Mouse (Mus musculus) cerebellum, adult 8-10 months (tissue): Measurements from ENCODE around the gene Sorcs1.

Source experiments
- DNase-seq: peaks from one replicate; pipeline ENCODE4 v3.0.0; 2022

The Sorcs1 gene

DNA sequence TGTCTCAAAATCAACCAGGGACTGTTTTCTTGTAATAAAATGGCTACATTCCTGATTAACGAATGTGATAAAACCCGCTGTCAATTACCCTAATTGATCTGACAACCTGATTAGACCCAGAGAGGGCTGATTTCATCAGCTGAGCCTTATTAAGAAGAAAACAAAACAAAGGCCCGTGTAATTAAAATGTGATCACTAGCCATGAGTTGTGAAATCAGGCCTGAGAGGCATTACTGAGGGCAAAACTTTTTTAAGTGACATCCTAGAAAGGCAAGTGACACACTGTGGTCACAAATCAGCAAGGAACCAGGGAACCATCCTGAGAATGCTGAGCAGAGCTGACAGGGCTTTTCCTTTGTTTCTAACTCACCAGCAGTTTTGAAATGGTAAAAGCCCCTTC lies 267.9 kb downstream of the Sorcs1 start:
- no peak for DNase-seq

DNA sequence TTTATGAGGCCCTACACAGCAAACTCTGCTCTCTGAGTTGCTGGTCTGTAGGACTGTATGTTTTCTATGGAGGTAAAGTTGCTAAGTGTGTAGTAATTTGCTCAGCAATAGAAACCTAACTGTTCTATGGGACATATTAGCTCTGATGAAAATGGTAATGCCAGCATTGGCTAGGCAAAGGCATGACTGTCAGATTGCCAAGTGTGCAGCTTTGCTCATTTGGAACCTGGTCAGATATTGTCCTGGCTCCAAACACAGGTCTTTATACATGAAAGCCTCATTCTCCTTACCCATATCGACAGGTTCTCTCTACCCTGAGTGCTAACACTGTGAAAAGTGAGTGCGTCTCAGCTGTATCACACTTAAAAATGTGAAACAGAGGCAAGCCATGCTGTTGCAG lies 280.1 kb downstream of the Sorcs1 start:
- no peak for DNase-seq

DNA sequence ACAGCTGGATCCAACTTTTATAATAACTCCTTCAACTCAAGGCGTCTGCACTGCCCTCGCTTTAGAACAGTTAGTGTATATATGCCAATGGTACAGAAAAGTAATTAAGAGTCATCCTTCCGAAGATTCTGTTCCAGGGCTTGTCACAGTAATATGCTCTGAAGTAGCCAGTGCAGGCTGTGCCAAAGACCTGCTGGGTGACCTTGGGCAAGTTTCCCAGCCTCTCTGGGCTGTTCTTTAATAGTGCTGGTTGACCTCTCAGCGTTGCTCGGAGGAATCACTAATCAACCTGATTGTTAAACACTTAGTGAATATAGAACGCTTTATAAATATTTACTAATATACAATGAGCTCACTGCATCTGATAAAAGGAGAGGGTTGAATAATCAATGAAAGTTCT lies 282.7 kb downstream of the Sorcs1 start:
- no peak for DNase-seq

DNA sequence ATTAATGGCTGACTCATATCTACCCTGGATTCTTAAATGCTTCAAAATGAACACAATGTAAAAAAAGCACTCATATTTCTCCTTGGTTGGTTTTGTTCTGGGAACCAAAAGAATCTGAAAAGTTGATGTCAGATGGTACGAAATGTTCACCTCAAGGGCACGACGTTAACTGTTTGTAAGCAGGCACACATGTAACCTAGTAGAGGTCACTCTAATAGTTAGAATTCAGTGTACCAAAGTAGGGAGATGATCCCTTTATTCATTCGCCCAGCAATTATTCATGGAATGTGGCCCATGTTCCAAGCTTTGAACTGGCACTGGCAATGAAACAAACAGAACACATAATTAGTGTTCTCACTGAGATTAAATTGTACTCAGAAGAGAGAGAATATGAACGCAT lies 284.3 kb downstream of the Sorcs1 start:
- DNase-seq: no peak

DNA sequence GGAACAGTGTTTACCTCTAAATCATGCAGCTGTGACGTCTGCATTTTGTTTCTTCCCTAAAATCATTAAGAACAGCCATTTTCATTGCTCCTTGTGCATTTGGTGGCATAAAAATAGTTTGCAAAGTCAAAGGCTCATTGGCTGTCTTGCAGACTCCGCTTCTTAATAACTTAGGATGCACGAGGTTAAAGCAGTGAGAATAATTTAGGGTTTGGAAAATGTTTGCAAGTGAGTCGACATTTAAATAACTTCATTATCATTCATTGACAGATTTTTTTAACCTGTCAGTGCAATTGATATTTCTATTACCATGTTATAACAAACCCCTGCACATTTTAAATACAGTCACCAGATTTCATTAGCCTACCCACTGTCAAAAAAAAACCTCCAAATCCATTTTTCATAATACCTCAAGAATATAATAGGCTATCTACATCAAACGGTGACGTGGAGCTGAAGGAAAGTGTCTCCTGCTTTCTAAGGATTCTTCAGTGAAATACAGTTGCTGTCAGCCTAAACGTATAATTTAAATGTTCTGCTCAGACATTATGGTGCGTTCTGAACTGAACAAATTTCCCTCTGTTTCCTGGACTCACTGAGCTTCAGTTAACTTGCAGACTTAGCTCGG lies 288.4 kb downstream of the Sorcs1 start:
- no peak for DNase-seq

DNA sequence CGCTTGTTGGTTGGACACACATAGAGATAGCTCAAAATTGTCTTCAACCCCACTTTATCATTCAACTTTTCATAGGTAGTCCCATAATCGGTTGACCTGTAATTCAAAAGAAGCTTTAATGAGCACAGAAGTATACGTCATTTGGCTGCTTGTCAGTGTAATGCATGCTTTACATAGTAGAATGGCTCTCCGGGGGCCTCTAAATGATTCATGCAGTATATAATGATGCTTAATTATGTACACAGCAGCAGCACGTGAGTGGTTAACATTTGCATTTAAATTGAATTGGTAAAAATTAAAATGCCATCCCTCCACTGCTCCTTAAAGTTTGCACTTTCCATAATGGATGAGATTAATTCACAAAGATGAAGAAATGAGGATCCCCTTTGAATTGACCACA lies 299.5 kb downstream of the Sorcs1 start:
- DNase-seq: no peak

DNA sequence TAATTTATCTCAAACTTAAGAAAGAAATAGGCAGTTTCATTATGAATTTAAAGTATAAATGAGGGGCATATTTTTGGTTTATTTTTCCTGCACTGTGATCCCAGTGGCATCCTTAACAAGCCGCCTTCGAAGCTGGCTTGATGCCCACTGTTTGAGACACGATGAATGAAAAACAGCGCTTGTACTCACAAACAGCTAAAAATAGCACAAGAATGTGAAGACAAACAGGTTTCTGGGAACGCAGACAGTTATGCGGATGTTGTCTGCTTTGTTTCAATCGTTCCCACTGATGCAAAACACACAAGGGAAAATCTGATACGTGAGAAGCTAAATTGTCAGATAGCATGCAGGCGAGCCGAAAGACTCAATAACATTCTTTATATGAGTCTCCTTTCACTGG lies 303.7 kb downstream of the Sorcs1 start:
- no peak for DNase-seq

DNA sequence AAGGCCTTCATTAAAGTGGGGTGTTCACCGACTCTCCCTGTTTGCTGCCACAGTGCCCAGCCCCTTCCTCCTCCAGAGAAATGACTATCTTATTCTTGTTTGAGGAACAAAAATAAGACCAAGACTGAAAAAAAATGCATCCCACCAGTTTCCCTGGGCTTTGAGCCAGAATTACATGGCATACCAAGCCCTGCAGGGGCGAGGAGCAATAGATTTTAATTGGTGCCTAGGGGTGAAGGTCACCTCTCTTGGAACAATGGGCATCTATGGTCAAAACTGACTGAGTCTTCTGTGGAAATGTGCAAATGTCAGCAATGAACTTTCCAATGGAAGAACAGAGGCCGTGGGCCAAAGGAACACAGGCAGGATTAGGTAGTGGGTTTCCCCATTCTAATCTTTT lies 312.0 kb downstream of the Sorcs1 start:
- no peak for DNase-seq

DNA sequence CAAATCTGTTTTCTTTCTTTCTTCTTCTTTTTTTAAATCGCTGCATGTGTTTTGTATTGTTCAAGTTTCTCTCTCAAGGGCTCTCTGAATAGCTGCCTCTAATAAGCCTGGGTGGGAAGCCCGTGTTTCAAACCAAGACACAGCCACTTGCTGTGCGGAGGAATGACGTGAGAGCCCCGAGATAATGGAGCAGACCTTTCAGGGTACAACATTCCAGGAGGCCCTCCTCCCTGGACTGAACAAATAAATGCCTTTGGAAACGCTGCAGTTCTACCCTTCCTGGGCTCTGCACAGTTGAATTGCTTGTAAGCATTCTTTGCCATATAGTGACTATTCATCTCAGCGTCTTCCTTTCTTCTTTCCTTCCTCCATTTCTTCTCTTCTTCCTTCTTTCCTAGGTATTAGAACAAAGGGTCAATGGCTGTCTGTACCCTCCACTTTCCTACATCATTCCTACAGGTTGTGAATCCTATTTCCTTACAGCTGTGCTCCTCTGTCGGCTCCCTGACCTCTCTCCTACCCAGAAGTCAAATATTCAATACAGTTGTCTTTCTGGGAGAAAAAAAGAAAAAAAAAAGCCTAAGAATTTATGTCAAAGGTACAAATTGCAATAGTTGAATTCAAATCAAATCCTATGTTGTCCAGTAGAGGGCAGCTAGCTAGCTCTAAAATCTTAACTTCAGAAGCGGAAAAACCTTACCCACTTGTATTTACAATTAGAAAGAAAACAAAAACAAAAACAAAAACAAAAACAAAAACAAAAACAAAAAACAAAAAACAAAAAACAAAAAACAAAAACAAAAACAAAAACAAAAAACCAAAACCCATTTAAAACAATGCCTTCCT lies 315.6 kb downstream of the Sorcs1 start:
- DNase-seq: no peak

DNA sequence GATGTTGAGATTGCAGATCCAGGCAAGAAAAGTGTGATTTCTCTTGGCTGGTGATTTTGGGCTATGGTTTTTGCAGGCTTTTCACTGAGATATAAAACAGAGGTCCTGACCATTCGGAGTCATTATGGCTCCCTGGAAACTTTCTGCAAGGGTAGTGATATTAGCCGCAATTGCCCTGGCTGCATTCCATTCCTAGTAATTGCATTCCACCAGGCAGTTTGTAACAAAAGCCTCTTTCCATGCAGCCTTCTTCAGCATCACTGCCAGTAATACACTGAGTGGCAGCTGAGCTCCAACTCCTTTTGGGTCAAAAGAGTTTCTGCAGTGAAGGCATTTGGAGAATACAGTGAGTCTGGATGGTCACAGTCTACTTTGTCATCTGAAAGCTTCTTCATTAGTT lies 319.9 kb downstream of the Sorcs1 start:
- DNase-seq: no peak

DNA sequence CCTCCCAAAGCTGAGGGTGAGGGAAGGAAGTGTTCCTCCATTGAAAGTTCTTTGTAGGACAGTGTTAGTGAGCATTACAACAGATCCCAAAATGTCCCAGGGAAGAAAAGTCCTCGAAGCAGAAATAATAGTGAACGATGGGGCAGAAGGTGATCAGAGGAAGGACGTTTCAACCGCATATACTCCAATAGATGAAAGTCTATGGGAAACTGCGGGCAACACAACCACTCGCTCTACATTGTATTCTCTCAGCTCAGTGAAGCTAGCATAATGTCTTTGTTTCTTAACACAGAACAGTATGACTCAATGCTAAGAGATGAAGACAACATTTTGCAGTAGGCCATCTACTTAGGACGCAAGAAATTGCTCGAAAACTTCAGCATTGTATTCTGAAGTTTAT lies 339.2 kb downstream of the Sorcs1 start:
- DNase-seq: no peak

DNA sequence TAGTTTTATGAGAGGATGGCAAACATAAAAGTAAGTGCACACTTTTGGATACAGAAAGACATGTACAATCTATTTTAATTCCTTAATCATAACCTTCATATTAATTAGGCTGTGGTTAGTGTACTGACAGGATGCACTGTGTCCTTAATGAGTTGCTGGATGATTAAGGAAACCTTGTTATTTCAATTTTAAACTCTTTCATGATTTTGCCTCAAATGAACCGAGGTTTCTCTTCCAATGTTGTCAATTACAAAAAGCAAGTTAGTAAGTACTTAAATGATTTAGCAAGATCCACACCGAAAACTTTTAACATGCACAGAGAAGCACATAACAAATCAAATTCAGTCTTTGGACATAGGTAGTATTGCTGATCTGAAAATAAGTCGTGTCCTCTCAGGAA lies 341.7 kb downstream of the Sorcs1 start:
- DNase-seq: no peak

DNA sequence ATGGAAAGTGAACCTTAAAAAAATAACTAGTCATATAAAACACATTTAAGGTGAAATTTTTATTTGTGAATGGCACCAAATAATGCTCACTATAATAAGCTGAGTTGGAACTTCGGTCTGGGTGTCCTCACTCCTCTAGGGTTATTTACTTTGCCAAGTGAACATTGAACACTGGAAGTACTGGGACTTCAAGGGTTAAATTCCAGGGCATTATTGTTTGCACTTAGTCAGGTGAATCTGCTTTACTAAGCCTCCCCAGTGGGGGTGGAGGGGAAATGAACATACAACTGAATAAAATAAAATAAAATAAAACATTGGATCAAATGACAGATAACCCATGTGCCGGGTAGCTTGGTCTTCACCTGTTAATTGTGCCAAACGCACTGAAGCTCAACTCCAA lies 347.3 kb downstream of the Sorcs1 start:
- DNase-seq: no peak

DNA sequence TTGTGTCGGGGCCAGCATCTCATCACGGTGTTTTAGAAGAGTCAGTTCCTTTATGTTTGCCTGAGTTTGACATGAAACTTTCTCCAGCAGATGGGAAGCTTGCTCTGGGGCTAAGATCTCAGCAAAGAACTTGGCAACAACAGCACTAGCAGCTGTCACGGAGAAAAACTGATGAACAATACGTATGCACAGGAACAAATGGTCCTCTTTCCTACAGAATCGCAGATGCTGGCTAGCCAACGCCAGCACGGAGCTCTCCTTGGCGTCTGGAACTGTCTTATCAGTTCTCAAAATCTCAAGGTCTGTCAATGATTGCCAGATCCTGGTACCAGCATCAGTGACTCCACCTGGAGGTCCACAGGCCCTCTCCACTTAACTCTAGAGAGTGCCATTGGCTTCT lies 350.6 kb downstream of the Sorcs1 start:
- peak; percentile 1 for DNase-seq

DNA sequence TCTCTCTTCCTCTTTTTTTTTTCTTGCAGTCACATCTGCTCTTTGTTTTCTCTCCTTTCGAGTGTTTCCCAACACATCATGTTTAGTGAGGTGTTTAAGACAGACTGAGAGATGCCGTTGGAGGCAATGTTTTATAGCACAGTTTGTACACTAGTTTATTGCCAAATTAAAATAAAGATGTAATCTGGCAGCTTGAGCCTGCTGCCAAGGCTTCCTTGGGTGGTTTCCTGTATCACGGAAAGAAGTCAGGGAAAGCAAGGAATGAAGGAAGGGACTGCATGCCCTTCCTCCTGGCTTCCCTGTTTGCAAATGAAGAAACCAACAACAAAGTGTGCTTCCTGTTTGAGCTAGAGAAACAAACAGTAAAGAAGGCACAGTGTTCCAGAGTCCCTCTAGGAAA lies 352.3 kb downstream of the Sorcs1 start:
- peak; percentile 2 for DNase-seq

DNA sequence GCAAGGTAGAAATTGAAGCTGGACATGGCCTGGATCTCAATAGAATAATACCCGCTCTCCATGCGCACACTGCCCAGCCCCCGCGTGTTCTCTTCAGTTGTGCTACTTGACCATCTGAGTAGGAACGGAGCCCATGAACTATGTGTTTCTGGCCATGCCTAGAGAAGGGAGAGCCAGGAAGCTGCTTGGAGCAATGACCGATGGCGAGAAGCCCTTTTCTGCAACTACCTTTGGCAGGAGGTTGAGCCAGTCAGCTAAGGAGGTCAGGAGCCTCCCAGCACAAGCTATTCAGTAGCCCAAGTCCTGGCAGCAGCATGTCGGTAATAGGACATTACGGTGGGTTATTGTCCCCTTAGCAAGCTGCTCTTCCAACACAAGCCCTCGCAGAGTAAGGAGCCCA lies 352.8 kb downstream of the Sorcs1 start:
- DNase-seq: peak; percentile 5

DNA sequence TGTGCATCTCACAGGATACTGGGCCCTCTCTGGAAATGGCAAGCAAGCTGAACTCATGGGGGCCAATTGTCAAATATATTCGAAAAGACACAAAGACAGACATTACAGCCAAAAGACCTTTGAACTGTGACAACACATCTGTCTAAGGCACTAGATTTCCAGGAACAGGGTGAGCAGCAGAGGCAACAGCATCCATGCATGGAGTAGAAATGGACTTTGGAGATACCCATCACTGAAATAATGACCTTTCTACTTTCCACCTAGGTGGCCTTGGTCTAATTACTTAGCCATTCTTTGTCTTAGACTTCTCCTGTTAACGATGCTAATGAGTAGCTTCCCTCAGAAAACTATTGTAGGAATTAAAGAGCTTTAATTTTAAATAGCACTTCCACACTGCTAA lies 371.4 kb downstream of the Sorcs1 start:
- DNase-seq: no peak

DNA sequence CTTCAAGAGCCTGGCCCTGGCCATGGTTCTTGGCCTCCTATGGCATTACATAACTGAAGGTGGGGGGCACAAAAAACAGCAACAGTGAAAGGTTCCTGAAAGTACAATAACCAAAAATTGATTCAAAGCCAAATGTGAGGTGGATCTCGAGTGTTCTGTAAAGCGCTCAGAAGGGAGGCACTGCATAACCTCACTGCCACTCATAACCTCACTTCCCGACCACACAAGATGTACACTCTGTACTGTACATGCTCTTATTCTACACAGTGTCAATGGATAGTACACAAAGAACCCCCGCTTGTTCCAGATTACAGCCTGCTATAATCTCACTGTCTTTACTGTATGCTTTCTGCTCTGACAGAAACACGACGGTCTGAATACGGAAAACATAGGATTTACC lies 384.2 kb downstream of the Sorcs1 start:
- no peak for DNase-seq

DNA sequence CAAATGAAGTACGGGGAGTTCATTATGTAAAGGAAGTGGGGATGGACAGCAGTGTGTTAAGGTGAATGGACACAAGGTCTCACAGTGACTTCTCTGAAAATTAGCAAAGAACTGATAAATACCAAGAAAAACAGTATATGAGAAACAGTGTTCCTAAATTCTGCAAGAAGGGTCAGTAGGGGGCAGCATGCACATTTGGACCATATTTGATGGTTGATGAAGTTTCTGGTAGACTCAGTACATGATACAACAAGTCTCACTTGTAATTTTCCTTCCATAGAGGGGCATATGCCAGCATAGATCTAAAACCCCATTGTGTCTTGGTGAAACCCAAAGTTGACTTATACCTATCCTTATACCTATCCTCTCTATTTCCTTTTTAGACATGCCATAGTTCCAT lies 414.0 kb downstream of the Sorcs1 start:
- peak; percentile 14 for DNase-seq

DNA sequence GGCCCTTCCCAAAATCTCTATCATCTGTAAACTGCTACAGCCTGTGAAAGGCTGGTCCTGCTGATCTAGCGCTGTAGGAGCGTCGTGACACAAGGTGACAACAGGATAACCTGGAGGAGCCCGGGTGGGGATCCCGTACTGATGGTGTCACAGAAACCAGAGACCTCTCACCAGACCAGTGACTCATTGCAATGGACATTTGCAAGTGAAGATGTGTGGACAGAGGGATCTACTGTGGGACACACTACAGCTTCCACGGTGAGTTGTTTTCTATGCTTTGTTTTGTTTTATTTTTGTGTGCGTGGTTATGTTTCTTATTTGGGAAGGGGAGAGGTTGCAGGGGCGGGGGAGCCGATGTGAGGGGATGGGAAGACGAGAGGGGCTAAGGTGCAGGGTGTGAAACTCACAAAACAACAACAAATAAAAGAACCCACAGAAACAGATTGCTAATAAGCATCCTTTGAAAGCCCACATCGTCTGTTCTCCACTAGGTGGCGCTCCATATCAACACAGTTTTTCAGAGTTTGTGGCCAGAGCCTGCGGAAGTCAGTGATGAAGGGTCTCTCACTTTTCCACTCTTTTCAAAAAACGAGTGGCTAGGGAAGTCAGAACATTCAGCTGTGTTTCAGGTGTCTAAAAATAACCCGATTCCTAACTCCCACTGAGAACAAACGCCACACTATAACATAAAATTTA lies 419.6 kb downstream of the Sorcs1 start:
- peak; percentile 20 for DNase-seq

DNA sequence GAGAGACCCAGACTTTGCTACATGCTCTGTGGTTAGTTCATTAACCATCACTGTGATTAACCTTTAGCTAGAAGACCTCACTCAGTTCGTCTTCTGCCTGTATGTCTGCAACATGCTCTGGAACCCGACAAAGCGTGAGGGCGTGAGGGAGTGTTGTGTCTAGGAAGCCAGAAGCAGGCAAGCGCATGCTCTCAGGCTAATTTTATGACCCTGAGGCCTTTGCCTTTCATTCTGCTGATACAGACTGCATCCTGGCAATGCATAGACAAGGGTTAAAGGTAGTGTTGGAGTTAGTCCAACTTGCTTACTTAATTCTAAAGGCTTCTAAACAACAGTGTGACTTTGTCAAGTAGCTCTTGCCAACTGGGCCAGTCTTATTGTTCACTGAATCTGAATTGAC lies 458.0 kb downstream of the Sorcs1 start:
- DNase-seq: no peak

DNA sequence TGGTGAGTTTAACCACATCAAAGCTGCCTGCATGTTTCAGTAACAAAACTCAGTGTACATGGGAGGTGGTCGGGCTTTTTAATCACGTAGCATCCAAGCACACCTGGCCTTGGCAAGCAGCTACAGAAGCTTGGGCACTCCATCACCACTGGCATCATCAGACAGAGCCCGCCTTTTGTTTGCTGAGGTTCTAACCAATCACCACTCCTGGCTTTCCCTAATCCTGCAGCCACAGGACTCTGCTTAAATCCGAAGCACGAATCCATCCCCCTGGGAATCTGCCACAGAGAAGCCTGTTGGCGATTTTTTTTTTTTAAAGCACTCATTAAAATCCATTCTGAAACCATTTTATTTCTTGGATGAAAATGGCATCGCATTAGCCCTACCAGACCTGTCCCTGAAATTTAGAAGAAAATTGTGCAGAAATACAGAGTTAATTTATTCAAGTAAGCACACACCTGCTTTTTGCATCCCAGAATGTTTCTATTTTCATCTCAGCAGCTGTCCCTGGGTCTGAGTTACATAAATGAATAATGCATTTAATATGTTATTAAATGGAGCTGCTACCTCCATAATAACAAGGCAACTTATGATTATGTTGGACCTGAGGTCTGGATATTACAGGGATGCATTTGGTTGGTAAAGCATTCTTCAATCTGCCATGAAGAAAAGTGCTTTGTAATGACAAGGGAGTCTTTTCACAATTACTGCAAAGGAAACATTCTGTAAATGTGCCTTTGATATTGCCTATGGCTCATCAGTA lies 463.8 kb downstream of the Sorcs1 start:
- no peak for DNase-seq

DNA sequence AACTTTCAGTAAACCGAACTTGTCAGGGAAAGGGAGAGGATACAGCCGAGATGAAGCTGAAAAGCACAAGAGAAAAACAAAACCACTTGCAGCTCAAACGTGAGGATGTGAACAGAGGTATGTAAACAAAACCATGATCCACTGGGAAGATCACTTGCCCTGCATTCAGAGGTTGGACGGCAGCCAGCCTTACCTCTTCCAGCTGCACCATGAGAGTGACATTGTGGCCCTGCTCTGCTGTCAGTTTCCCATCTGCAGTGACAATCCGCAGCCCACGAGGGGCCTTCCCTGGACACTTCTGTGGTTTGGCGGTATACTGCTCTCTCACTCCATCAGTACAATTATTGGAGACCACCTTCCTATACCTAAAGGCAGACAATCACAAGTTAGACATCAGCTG lies 468.0 kb downstream of the Sorcs1 start:
- no peak for DNase-seq
